Mouse (Mus musculus) forebrain, embryonic 16.5 days (tissue): ENCODE measurements around the gene Gnat1. TPM values are rescaled to one million over a fixed set of nuclear protein-coding genes. Genes with fewer than 3 reads are reported as not detected.
A peak's percentile ranks its signal among the peaks of the same experiment; 100 is the strongest.

Source experiments
- ATAC-seq: fragments of 200-750 bp; cut with Nextera tagmentation; 2 replicates; pipeline ENCODE4 v1.8.0; 2017; ENCODE audit warnings: mild to moderate bottlenecking, moderate library complexity
- H3K27ac ChIP-seq: fragments of 300-500 bp; sonication (generic); 2 replicates; pipeline ENCODE4 v1.5.1; 2014; ENCODE audit warnings: low read length, control low read depth
- H3K27me3 ChIP-seq: fragments of 300-500 bp; sonication (generic); replicated peaks from 2 replicates; pipeline ENCODE4 v1.6.1; 2014; ENCODE audit warnings: low read length; ENCODE audit not compliant: control insufficient read depth, insufficient read depth
- H3K36me3 ChIP-seq: fragments of 300-500 bp; sonication (generic); 2 replicates; pipeline ENCODE4 v1.6.1; 2014; ENCODE audit not compliant: control insufficient read depth, insufficient read depth
- H3K4me1 ChIP-seq: fragments of 300-500 bp; sonication (generic); replicated peaks from 2 replicates; pipeline ENCODE4 v1.6.1; 2014; ENCODE audit warnings: low read length; ENCODE audit not compliant: control insufficient read depth, insufficient read depth
- H3K4me2 ChIP-seq: fragments of 300-500 bp; sonication (generic); 2 replicates; pipeline ENCODE4 v1.6.1; 2014; ENCODE audit warnings: mild to moderate bottlenecking, low read length, control low read depth
- H3K4me3 ChIP-seq: fragments of 300-500 bp; sonication (generic); replicated peaks from 2 replicates; pipeline ENCODE4 v1.5.1; 2014; ENCODE audit warnings: mild to moderate bottlenecking, low read length, control low read depth
- H3K9ac ChIP-seq: fragments of 300-500 bp; sonication (generic); replicated peaks from 2 replicates; pipeline ENCODE4 v1.6.1; 2014; ENCODE audit warnings: low read depth, low read length, control low read depth
- H3K9me3 ChIP-seq: fragments of 300-500 bp; sonication (generic); 2 replicates; pipeline ENCODE4 v1.6.1; 2016; ENCODE audit warnings: low read length; ENCODE audit not compliant: control insufficient read depth
- WGBS: fragments of 180-500 bp; shearing (Covaris S2); extraction: QIAGEN DNeasy Blood & Tissue Kit; methylation state at CpG from one replicate; pipeline ENCODE4 v1.1.7; 2014; 5-methylcytosine and 5-hydroxymethylcytosine counted together
- polyA plus RNA-seq: library from polyadenylated mRNA; unstranded; fragments of >200 nt; fragmentation: Nextera tagmentation; extraction: Ambion mirVana; gene quantifications from 2 replicates; pipeline ENCODE4 v1.2.1, GENCODE M21; 2015

The Gnat1 gene
- polyA plus RNA-seq, 1 experiment from 2014 or later: 1.4 TPM

DNA sequence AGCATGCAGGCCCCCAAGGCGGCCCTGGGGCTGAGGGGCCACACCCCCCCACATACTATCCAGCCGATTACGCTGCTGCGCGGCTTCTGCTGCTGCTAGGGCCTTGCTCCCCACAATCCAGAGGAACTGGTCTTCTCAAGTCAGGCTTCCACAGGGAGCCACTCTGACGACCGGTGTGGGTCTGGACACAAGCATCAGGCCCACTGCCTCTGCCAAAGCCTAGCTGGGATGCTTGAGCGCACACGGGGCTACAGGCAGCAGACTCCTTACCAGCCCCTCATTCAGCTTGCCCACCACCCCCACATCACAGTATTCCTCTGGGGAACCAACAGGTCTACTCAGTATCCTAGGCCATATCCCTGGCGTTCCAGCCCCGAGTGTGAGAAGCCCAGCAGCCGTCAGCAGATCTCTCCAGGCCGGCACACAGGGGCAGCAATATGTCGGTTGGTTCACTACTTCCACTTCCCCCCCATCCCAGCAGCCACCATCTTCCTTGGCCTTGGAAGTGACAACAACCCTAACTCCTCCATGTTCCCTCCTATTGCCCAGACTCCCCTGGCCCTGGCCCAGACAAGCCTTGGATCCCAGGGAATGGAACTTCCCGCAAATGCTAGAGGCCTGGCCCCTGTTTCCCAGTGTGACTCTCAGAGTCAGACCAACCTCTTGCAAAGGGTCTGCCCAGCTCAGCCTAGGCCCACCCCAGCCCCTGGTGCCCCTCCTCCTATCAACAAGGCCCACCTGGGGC lies 45.7 kb downstream of the Gnat1 start:
- no peak for ATAC-seq
- H3K27ac ChIP-seq: peak overlapping the region; percentile 88
- no peaks in the 10 kb centered on the region for H3K36me3 ChIP-seq
- WGBS: 2% methylated on average over 15 of the region's 15 CpGs
- peak overlapping the region; percentile 99 for H3K4me2 ChIP-seq
- no peaks in the 10 kb centered on the region for H3K27me3 ChIP-seq
- no peaks in the 10 kb centered on the region for H3K9me3 ChIP-seq
- H3K4me3 ChIP-seq: peak overlapping the region; percentile 84
- peaks cover 66% of the 10 kb centered on the region for H3K4me1 ChIP-seq
- H3K9ac ChIP-seq: peak overlapping the region; percentile 88

DNA sequence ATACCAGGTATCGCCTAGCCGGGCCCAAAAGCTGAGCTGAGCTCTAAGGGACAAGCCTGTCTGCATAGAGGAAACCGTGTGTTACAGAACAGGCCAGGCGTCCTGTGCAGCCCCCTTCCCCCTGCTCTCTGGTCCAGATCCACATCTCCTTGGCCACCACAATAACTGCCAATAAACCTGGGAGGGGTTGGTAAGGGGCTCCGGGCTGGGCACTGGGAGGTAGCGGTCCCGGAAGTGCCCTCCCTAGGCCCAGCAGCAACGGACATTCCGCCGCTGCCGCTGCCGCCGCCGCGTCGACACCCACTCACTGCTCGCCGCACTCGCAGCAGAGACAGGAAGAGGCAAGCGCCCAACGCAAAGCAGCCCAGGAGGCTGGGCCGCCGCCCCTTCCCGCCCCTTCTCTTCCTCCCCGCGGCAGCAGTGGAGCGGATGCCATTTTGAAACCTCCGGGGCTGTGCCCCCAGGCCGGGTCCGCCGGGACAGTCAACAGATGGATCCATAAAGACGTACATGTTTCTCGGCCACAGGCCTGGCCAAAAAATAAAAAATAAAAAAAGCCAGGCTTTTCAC lies 46.3 kb downstream of the Gnat1 start:
- Histone ChIP-seq H3K27ac (peak overlapping the region; percentile 88), H3K27me3 (no peaks in the 10 kb centered on the region), H3K4me1 (peaks cover 72% of the 10 kb centered on the region), H3K9me3 (no peaks in the 10 kb centered on the region), H3K4me3 (peak overlapping the region; percentile 84), H3K36me3 (no peaks in the 10 kb centered on the region), H3K4me2 (peak overlapping the region; percentile 99), H3K9ac (peak overlapping the region; percentile 88)
- peak; percentile 34 for ATAC-seq
- WGBS: under 1% methylated on average over 33 of the region's 33 CpGs

DNA sequence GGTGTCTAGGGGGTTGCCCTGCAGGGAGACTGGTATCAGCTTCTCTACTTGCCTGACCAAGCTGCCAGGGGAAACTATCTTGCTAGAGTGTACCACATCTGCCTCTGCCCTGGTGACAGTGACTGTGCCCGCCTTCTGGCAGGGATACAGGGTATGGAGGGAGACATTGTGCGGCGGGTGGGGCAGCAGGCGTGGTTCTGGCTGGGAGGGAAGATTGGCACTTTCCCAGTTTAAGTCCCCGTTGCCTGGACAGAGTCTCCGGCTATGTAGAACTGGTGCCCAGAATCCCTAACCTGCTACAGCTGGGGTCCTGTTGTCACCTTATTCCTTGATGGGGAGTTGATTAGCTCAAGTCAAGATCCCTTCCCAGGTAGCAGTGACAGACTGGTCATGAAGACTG lies 47.0 kb downstream of the Gnat1 start:
- WGBS: 9% methylated on average over 6 of the region's 6 CpGs
- Histone ChIP-seq H3K4me1 (peaks cover 79% of the 10 kb centered on the region), H3K4me3 (peak overlapping the region; percentile 84), H3K27me3 (no peaks in the 10 kb centered on the region), H3K36me3 (no peaks in the 10 kb centered on the region), H3K4me2 (peak overlapping the region; percentile 99), H3K9me3 (no peaks in the 10 kb centered on the region), H3K9ac (peak overlapping the region; percentile 88), H3K27ac (peak overlapping the region; percentile 88)
- no peak for ATAC-seq

GRCm38 (mm10) chr9:107631861-107632260 lies 47.7 kb downstream of the Gnat1 start:
- Histone ChIP-seq H3K27ac (peak overlapping the region; percentile 88), H3K9ac (peak overlapping the region; percentile 88; the same call in 1 of the 2 replicates), H3K36me3 (no peaks in the 10 kb centered on the region), H3K4me3 (0 out of 2 replicates have a peak overlapping the region, but pooled peaks have one; percentile 6), H3K27me3 (no peaks in the 10 kb centered on the region), H3K4me1 (peaks cover 79% of the 10 kb centered on the region), H3K9me3 (no peaks in the 10 kb centered on the region), H3K4me2 (peak overlapping the region; percentile 99)
- no peak for ATAC-seq
- 45% methylated on average over 8 of the region's 8 CpGs for WGBS

DNA sequence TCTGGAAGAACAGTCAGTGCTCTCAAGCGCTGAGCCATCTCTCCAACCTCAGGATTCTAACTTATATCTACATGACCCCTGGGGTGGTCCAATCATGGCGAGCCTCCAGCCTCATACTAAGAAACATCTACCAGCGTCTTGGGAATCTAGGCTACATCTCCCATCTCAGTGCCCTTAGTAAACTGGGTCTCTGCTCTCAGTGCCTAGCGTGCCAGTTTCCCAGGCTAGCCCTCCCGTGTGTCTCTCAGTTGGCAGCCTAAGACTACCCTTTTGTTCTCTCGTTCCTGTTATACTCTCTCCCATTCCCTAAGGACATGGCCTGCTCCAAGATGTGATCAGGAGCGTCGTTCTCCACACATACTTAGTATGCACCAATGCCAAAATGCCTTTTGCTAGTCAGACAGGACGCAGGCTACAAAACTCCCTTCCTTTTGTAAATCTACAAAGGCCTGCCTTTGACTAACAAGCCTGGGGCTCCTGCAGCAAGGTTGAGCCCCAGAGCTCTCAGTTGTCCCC lies 48.1 kb downstream of the Gnat1 start:
- Histone ChIP-seq H3K4me3 (no peak overlapping the region), H3K4me2 (no peak overlapping the region), H3K9me3 (no peaks in the 10 kb centered on the region), H3K27me3 (no peaks in the 10 kb centered on the region), H3K4me1 (peaks cover 80% of the 10 kb centered on the region), H3K27ac (peak overlapping the region; percentile 88), H3K36me3 (no peaks in the 10 kb centered on the region), H3K9ac (0 out of 2 replicates have a peak overlapping the region, but pooled peaks have one; percentile 25)
- no peak for ATAC-seq
- WGBS: 19% methylated on average over 9 of the region's 9 CpGs

DNA sequence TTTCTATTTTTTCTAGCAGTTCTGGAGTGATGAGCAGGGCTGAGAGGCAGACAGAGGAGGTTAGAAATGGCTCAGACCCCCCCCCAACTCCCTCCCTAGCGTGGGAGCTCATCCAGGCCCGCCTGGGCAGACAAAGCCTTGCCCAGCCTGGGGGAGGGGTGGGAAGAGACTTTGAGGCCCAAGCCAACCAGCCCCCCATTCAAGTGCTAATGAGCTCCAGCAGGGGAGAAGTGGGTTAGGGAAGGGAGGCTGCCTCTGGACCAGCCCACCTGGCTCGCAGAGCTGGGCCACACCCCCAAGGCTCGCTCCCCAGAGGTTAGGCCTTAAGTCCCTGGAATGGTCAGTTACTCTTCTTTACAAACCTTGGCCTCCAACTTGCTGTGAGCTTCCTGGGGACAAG lies 48.9 kb downstream of the Gnat1 start:
- 0% methylated on average over 4 of the region's 4 CpGs for WGBS
- Histone ChIP-seq H3K4me1 (peaks cover 85% of the 10 kb centered on the region), H3K27me3 (no peaks in the 10 kb centered on the region), H3K9ac (peak overlapping the region; percentile 31), H3K4me3 (peak overlapping the region; percentile 0; the same call in 1 of the 2 replicates), H3K9me3 (no peaks in the 10 kb centered on the region), H3K27ac (peak overlapping the region; percentile 88), H3K4me2 (peak overlapping the region; percentile 31), H3K36me3 (no peaks in the 10 kb centered on the region)
- ATAC-seq: peak; percentile 8

DNA sequence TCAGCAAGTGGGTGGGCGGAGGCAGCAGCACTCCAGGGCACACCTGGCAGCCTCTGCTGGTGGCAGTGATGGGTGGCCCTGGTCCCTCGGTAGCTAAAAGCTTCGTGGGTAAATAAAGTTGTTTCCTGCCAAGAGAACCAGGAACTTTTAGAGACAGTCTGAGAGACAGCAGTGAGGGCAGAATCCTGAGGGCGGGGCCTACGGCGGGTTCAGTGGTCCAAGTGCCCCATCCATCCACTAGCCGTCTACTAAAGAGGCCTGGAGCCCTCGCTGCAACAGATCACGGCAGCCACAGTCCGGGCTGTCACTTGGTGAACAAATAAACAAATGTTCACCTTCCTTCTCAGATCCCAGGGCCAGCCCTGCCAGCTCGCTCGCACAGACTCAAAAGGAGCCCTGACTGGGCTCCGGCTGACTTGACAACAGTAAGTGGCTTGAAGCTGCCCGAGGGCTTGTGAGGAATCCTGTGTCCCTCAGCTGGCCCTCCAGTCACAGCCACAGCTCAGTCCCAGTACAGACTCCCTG lies 49.5 kb downstream of the Gnat1 start:
- Histone ChIP-seq H3K27me3 (no peaks in the 10 kb centered on the region), H3K4me1 (peaks cover 82% of the 10 kb centered on the region), H3K36me3 (no peaks in the 10 kb centered on the region), H3K4me3 (0 out of 2 replicates have a peak overlapping the region, but pooled peaks have one; percentile 1), H3K4me2 (peak overlapping the region; percentile 31), H3K27ac (peak overlapping the region; percentile 88), H3K9me3 (no peaks in the 10 kb centered on the region), H3K9ac (peak overlapping the region; percentile 31)
- ATAC-seq: no peak
- WGBS: 5% methylated on average over 14 of the region's 14 CpGs

DNA sequence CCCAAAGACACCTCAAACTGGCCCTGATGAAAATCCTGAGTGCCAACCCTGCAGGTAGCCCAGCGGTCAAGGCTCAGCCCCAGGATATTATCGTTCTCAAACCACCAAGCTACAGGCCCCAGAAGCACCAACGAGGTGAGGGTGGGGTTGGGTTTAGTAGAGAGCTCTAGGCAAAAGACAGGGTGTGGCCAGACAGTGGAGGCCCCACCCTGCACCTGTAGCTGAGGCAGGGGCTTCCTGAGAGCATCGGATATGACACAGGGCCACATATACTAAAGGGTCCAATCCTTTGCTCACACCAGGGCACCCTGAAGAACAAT lies 50.1 kb downstream of the Gnat1 start:
- Histone ChIP-seq H3K9me3 (no peaks in the 10 kb centered on the region), H3K4me3 (no peak overlapping the region), H3K27me3 (no peaks in the 10 kb centered on the region), H3K4me1 (peaks cover 78% of the 10 kb centered on the region), H3K4me2 (0 out of 2 replicates have a peak overlapping the region, but pooled peaks have one; percentile 2), H3K9ac (peak overlapping the region; percentile 20; the same call in 1 of the 2 replicates), H3K36me3 (no peaks in the 10 kb centered on the region), H3K27ac (peak overlapping the region; percentile 88)
- 29% methylated on average over 4 of the region's 4 CpGs for WGBS
- no peak for ATAC-seq

DNA sequence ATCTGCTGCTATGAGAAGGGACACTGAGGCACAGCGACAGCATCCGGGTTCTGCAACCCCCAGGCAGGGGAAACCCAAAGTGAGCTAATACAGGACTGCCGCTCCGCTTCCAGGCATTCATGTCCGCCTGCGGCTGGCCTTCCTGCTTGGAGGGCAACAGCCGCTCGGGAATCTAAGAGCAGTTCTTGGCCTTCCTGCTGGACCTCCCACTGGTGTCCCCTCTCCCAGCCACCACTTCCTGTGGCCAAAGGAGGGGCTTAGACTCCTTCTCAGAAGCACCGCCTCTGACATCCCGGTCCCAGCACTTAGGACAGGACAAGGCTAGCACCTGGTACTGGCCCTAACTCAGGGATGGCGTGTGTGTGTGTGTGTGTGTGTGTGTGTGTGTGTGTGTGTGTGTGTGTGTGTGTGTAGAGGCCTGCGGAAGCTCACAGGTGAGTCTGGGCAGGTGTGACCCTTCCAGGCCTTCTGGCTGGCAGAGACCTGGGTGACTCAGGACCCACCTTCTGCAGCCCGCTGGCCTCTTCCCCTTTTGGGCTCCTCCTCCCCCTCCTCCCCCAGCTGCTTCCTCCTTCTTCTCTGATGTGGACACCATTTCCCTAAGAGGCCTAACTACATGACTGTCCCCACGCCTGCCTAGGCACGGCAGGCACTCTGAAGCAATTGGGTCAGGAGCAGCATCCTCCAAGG lies 50.6 kb downstream of the Gnat1 start:
- ATAC-seq: no peak
- Histone ChIP-seq H3K9ac (peak overlapping the region; percentile 20), H3K36me3 (no peaks in the 10 kb centered on the region), H3K4me3 (no peak overlapping the region), H3K9me3 (no peaks in the 10 kb centered on the region), H3K27me3 (no peaks in the 10 kb centered on the region), H3K4me2 (0 out of 2 replicates have a peak overlapping the region, but pooled peaks have one; percentile 2), H3K4me1 (peaks cover 76% of the 10 kb centered on the region), H3K27ac (peak overlapping the region; percentile 92)
- 34% methylated on average over 14 of the region's 15 CpGs for WGBS
